ENCODE assay signal across 8 mouse cellular contexts in the genomic region with DNA sequence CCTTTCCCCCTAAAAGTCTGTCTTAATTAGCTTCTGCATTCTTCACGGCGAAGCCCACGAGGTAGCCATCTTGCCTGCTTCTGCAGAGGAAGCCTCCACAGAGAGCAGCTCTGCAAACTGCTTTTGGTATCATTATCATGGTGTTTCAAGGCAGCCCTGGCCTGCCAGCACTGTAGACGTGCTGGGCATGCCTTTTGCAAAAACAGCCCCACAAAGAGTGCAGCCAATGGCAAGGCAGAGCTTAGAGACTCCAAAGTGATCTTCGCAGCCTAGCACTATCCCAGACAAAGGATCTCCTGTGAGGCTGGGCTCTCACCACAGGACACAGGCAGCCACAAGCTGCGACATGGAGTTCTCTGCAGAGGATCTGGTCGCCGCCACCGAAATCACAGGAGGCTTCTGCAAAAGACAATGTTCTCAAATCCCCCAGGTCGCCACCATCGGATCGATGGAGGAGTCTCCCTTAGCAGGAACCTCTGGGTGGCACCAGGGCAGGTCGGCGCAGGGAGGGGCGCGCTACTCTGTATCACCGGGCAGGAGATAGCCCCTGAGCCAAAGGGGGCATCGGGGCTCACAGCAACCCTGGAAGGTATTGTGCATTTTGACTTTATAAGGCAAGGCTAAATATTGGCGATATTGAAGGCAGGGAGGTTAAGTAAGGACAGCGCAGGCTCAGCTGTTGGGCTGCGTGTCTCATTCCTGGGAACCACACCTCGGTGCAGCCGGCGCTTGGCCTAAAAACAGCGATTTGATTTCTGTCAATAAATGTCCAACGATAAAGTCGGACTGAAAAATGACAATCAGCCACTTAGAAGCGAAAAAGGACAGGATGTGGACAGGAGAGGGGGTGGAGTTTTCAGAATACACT. TPM values are rescaled to one million over a fixed set of nuclear protein-coding genes. Genes with fewer than 3 reads are reported as not detected.
A peak's percentile ranks its signal among the peaks of the same experiment; 100 is the strongest.
DNase-seq lines count a peak whose midpoint lies in the region; ATAC-seq lines count a peak whose summit lies in the region.

No protein-coding gene starts in this region.

- H3K9me3 ChIP-seq in hindbrain, embryonic 15.5 days = no peaks in the 10 kb centered on the region

- H3K27ac ChIP-seq in hindbrain, embryonic 15.5 days (replicated peaks) = peak overlapping the region; percentile 98

- H3K4me3 ChIP-seq in hindbrain, embryonic 15.5 days = peak overlapping the region; percentile 54

- DNase-seq in ZHBTc4 (ENCODE audit: low read depth, low spot score) = peak; percentile 92
- DNase-seq in cerebellum, postnatal 36 days = peak; percentile 83 to 88
- peak; percentile 54 for DNase-seq in gastrocnemius, adult 18-20 months (ENCODE audit: low spot score)
- DNase-seq in layer of hippocampus, postnatal 36 days = peak; percentile 84 to 88
- DNase-seq in lung, postnatal 14 days = peak; percentile 69
- DNase-seq in retina, embryonic 14.5 days (ENCODE audit: low spot score) = peak; percentile 89
- peak; percentile 78 for DNase-seq in thymus, postnatal 4 days

- H3K27me3 ChIP-seq in hindbrain, embryonic 15.5 days = no peaks in the 10 kb centered on the region

- peaks cover 3% of the 10 kb centered on the region; the same call in 1 of the 2 replicates for H3K36me3 ChIP-seq in hindbrain, embryonic 15.5 days

- H3K9ac ChIP-seq in hindbrain, embryonic 15.5 days = peak overlapping the region; percentile 79

- H3K4me2 ChIP-seq in hindbrain, embryonic 15.5 days = peak overlapping the region; percentile 74

- WGBS in hindbrain, embryonic 15.5 days = under 1% methylated on average over 28 of the region's 28 CpGs

- peaks cover 38% of the 10 kb centered on the region for H3K4me1 ChIP-seq in hindbrain, embryonic 15.5 days (replicated peaks)

- peak; percentile 98 for ATAC-seq in hindbrain, embryonic 15.5 days (ENCODE audit: low FRiP score, low read depth)

RNA-seq across cellular contexts. Expression of gene Tet1, which starts 43.4 kb away (rescaled TPM):
- total RNA-seq in gastrocnemius, adult 18-20 months (2021) = 1 to 10 TPM; 1.2 to 2.5 TPM
- 35.1 and 37.7 TPM in 2 replicates for polyA plus RNA-seq in hindbrain, embryonic 15.5 days (2015; fragmentation: Nextera tagmentation; extraction: Ambion mirVana)
- 10 to 100 TPM; 17.0 to 19.4 TPM for total RNA-seq in layer of hippocampus, postnatal 36 days (2021)

RNA-seq across cellular contexts. Expression of gene Slc25a16, which starts 55.0 kb away (rescaled TPM):
- 10 to 100 TPM; 15.3 to 18.7 TPM for total RNA-seq in gastrocnemius, adult 18-20 months (2021)
- polyA plus RNA-seq in hindbrain, embryonic 15.5 days (2015; fragmentation: Nextera tagmentation; extraction: Ambion mirVana) = 13.7 and 16.1 TPM in 2 replicates
- total RNA-seq in layer of hippocampus, postnatal 36 days (2021) = 10 to 100 TPM; 34.9 to 41.6 TPM

Comparison
In these comparisons a context has a peak if more than half of its experiments do, and no peak if none do; other contexts are left out.
1. Peak in every context shown above with its lines: DNase-seq, ATAC-seq, H3K4me3 ChIP-seq and H3K27ac ChIP-seq.
2. RNA of gene Tet1, which starts 43.4 kb away (total RNA-seq): 17.0 to 19.4 TPM in layer of hippocampus, postnatal 36 days; 1.2 to 2.5 TPM in gastrocnemius, adult 18-20 months; every median in the first group is over 4 times any median in the second.